ENCODE assay signal across 11 mouse cellular contexts in the genomic region with DNA sequence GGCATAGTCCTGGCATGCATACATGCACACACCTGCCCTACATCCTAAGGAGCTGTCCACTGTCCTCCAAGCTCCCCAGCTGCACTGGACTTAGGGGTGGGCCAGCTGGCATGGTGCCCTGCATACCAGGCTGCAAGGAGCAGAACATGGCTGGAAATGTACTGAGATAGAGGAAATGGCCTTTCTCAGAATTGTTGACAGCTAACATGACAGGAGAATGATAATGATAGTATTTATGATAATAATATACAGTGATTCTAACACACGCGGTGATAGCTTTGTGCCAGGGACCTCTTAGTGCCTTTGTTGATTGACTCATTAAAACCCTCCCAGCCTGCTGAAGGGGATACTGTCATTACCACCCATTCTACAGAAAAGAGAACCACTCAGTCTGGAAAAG. TPM values are rescaled to one million over a fixed set of nuclear protein-coding genes. Genes with fewer than 3 reads are reported as not detected.
DNase-seq lines count a peak whose midpoint lies in the region; ATAC-seq and TF ChIP-seq lines count a peak whose summit lies in the region.
"Had no signal": no experiment of that assay in that cellular context is flagged by ENCODE, and none has a peak within 500 bp of the region (broad histone marks: within the 10 kb centered on the region; RNA-seq: fewer than 3 reads in every experiment).

No protein-coding gene starts in this region.

- no peaks in the 10 kb centered on the region for H3K9me3 ChIP-seq in hindbrain, postnatal 0 days (ENCODE audit: low read length)
- H3K9me3 ChIP-seq in hindbrain, embryonic 12.5 days (replicated peaks) = no peaks in the 10 kb centered on the region
- H3K9me3 ChIP-seq: limb, embryonic 12.5 days; midbrain, embryonic 12.5 days had no signal

- H3K9ac ChIP-seq in hindbrain, postnatal 0 days (replicated peaks; ENCODE audit: low read length) = no peak overlapping the region
- no peak overlapping the region for H3K9ac ChIP-seq in hindbrain, embryonic 12.5 days
- H3K9ac ChIP-seq: limb, embryonic 12.5 days; midbrain, embryonic 12.5 days had no signal

- no peak for DNase-seq in hindbrain, postnatal 0 days (ENCODE audit: low spot score)
- peak; percentile 60 for DNase-seq in Muller cell, postnatal 12 days (ENCODE audit: inconsistent ontology term)
- DNase-seq in cerebellum, postnatal 14 days = peak; percentile 74 to 81
- DNase-seq in heart, postnatal 10 days = peak; percentile 55 to 73

- H3K27me3 ChIP-seq in hindbrain, postnatal 0 days (ENCODE audit: insufficient read depth, low read length) = no peaks in the 10 kb centered on the region
- peaks cover 38% of the 10 kb centered on the region for H3K27me3 ChIP-seq in hindbrain, embryonic 12.5 days
- H3K27me3 ChIP-seq: limb, embryonic 12.5 days had no signal

- H3K4me3 ChIP-seq in hindbrain, postnatal 0 days (ENCODE audit: low read length) = no peak overlapping the region
- H3K4me3 ChIP-seq in hindbrain, embryonic 12.5 days = no peak overlapping the region
- H3K4me3 ChIP-seq: limb, embryonic 12.5 days; midbrain, embryonic 12.5 days had no signal

- H3K36me3 ChIP-seq in hindbrain, postnatal 0 days (ENCODE audit: insufficient read depth, low read length) = no peaks in the 10 kb centered on the region
- H3K36me3 ChIP-seq in hindbrain, embryonic 12.5 days = no peaks in the 10 kb centered on the region
- H3K36me3 ChIP-seq: limb, embryonic 12.5 days; midbrain, embryonic 12.5 days had no signal

- H3K4me2 ChIP-seq in hindbrain, postnatal 0 days (ENCODE audit: low read depth, low read length) = no peak overlapping the region
- H3K4me2 ChIP-seq in hindbrain, embryonic 12.5 days (replicated peaks) = no peak overlapping the region
- H3K4me2 ChIP-seq: limb, embryonic 12.5 days; midbrain, embryonic 12.5 days had no signal

- TF ChIP-seq CTCF in hindbrain, postnatal 0 days (IDR thresholded peaks at IDR 0.05; ENCODE audit: low read depth) = no peak

- 41% methylated on average over 2 of the region's 2 CpGs for WGBS in hindbrain, postnatal 0 days
- WGBS in hindbrain, embryonic 12.5 days = 82% methylated on average over 2 of the region's 2 CpGs

- peaks cover 12% of the 10 kb centered on the region; the same call in 1 of the 2 replicates for H3K4me1 ChIP-seq in hindbrain, postnatal 0 days (ENCODE audit: insufficient read depth, low read length)
- H3K4me1 ChIP-seq in hindbrain, embryonic 12.5 days = no peaks in the 10 kb centered on the region
- H3K4me1 ChIP-seq: limb, embryonic 12.5 days had no signal

- no peak overlapping the region for H3K27ac ChIP-seq in hindbrain, postnatal 0 days
- no peak overlapping the region for H3K27ac ChIP-seq in hindbrain, embryonic 12.5 days
- H3K27ac ChIP-seq: kidney, postnatal 0 days; limb, embryonic 12.5 days; midbrain, embryonic 12.5 days had no signal

- ATAC-seq in hindbrain, postnatal 0 days = 0 out of 2 replicates have a peak, but pooled peaks have one; percentile 53
- ATAC-seq in hindbrain, embryonic 12.5 days (ENCODE audit: low FRiP score) = no peak
- no peak for ATAC-seq in megakaryocyte progenitor cell, adult 5-6 weeks (replicated peaks; ENCODE audit: poor library complexity)
- ATAC-seq in activated CD4-positive, CD25-positive, alpha-beta regulatory T cell, adult 4 months = no peak

- intact Hi-C loops in heart, postnatal 10 days (cut with DNase I) = no loop called here

RNA-seq across cellular contexts. Expression of a gene that starts 54.4 kb away (rescaled TPM):
- total RNA-seq in hindbrain, postnatal 0 days (2014; rRNA removed) = 42.6 and 43.8 TPM in 2 replicates
- 50.3 TPM in 2 replicates for polyA plus RNA-seq in hindbrain, postnatal 0 days (2015; fragmentation: Nextera tagmentation; extraction: Ambion mirVana)
- 107 and 150 TPM in 2 replicates for polyA plus RNA-seq in hindbrain, embryonic 12.5 days (2016; fragmentation: Nextera tagmentation; extraction: Ambion mirVana)
- total RNA-seq in heart, postnatal 10 days (2021) = 10 to 100 TPM; 14.5 to 17.5 TPM
- not detected in 2 replicates for total RNA-seq in megakaryocyte progenitor cell, adult 5-6 weeks (2015)
- not detected in 2 replicates for total RNA-seq in megakaryocyte progenitor cell, adult 5-6 weeks (2017)
- polyA plus RNA-seq in activated CD4-positive, CD25-positive, alpha-beta regulatory T cell, adult 4 months (2017; shearing (Covaris generic)) = 1 to 10 TPM in 1 of 2 experiments, under 1 TPM in 1; 0.99 to 1.8 TPM
- total RNA-seq: common myeloid progenitor, adult 5-6 weeks had no signal

Comparison
In these comparisons a context has a peak if more than half of its experiments do, and no peak if none do; other contexts are left out.
1. RNA of a gene that starts 54.4 kb away (total RNA-seq): 42.6 to 43.8 TPM in hindbrain, postnatal 0 days and 14.5 to 17.5 TPM in heart, postnatal 10 days; not detected in megakaryocyte progenitor cell, adult 5-6 weeks; every median in the first group is over 10 times any median in the second.